Mouse (Mus musculus) CH12.LX (cell line): ENCODE results near the gene Cfdp1.
A peak's percentile ranks its signal among the peaks of the same experiment; 100 is the strongest.

Experiments used
- BHLHE40 ChIP-seq: IDR thresholded peaks from 2 replicates; pipeline ENCODE4 v1.6.1; 2011; ENCODE audit warnings: mild to moderate bottlenecking, low read depth, low read length, improper control_type of control experiment
- CHD1 ChIP-seq: IDR thresholded peaks from 2 replicates; pipeline ENCODE4 v1.6.1; 2012; ENCODE audit warnings: low read depth, low read length, improper control_type of control experiment, inconsistent platforms
- CTCF ChIP-seq, 2 experiments: IDR thresholded peaks in 1 of 2; conservative IDR thresholded peaks in 1 of 2; 2 replicates each; pipeline ENCODE4 v1.5.1; 2011 to 2012; ENCODE audit warnings: low read depth in 2 of 2, low read length in 2 of 2, improper control_type of control experiment in 1 of 2, inconsistent platforms in 1 of 2, mild to moderate bottlenecking in 1 of 2, moderate library complexity in 1 of 2
- ELF1 ChIP-seq: IDR thresholded peaks from 2 replicates; pipeline ENCODE4 v1.6.1; 2014; ENCODE audit warnings: low read depth, mild to moderate bottlenecking, inconsistent platforms, low read length, improper control_type of control experiment
- HCFC1 ChIP-seq: IDR thresholded peaks from 2 replicates; pipeline ENCODE4 v1.6.1; 2012; ENCODE audit warnings: low read depth, mild to moderate bottlenecking, inconsistent platforms, low read length, improper control_type of control experiment
- KAT2A ChIP-seq: IDR thresholded peaks from 2 replicates; pipeline ENCODE4 v1.6.1; 2012; ENCODE audit warnings: low read length, improper control_type of control experiment, inconsistent platforms; ENCODE audit not compliant: insufficient replicate concordance
- MAX ChIP-seq: IDR thresholded peaks from 2 replicates; pipeline ENCODE4 v1.6.1; 2011; ENCODE audit warnings: low read length, improper control_type of control experiment
- MXI1 ChIP-seq: IDR thresholded peaks from 2 replicates; pipeline ENCODE4 v1.6.1; 2011; ENCODE audit warnings: mild to moderate bottlenecking, low read depth, low read length, improper control_type of control experiment
- NRF1 ChIP-seq: IDR thresholded peaks from 2 replicates; pipeline ENCODE4 v1.6.1; 2014; ENCODE audit warnings: low read depth, mild to moderate bottlenecking, inconsistent platforms, low read length, improper control_type of control experiment, moderate library complexity
- POLR2A ChIP-seq: IDR thresholded peaks from 2 replicates; pipeline ENCODE4 v1.6.1; 2011; ENCODE audit warnings: low read depth, mild to moderate bottlenecking, improper control_type of control experiment, low read length
- RCOR1 ChIP-seq: conservative IDR thresholded peaks from 2 replicates; pipeline ENCODE4 v1.6.1; 2012; ENCODE audit warnings: low read depth, mild to moderate bottlenecking, inconsistent platforms, low read length, improper control_type of control experiment
- ZKSCAN1 ChIP-seq: IDR thresholded peaks from 2 replicates; pipeline ENCODE4 v1.6.1; 2012; ENCODE audit warnings: low read depth, inconsistent platforms, low read length, improper control_type of control experiment, borderline replicate concordance

DNA sequence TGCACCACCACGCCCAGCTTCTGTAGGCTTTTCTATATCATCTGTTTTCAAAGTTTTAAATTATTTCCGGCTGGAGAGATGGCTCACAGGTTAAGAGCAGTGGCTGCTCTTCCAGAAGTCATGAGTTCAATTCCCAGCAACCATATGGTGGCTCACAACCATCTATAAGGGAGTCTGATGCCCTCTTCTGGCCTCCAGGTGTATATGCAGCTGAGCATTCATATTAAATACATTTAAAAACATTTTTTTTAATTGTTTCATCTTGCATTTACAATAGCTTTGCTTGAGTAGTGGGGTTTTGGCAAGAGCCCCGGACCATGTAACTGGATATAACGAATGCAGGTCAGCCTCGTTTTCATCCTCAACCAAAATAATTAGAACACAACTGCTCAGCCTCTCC, 29.8 kb downstream of the Cfdp1 start:
- TF ChIP-seq CTCF (conservative IDR thresholded peaks at IDR 0.05 in 1 of 2, IDR thresholded peaks at IDR 0.05 in 1 of 2; ENCODE audit: low read depth in 2 of 2, low read length in 2 of 2), result peak; percentile 13 to 34; a peak in 2 of 4 replicates
- no peak for TF ChIP-seq ZKSCAN1
- TF ChIP-seq RCOR1, result no peak
- TF ChIP-seq POLR2A, result no peak
- TF ChIP-seq HCFC1, result no peak
- TF ChIP-seq MXI1, result no peak
- TF ChIP-seq NRF1, result no peak
- no peak for TF ChIP-seq KAT2A
- no peak for TF ChIP-seq ELF1
- TF ChIP-seq MAX, result no peak
- no peak for TF ChIP-seq BHLHE40
- TF ChIP-seq CHD1, result no peak
